Mouse (Mus musculus): Measurements from ENCODE around the gene Atad2b. TPM values are rescaled to one million over a fixed set of nuclear protein-coding genes. Genes with fewer than 3 reads are reported as not detected.
"Not testable (repeated sequence)": the region's sequence is repeated elsewhere in the genome, so short reads cannot be mapped to it uniquely, and the experiment has no call there.

The Atad2b gene
- polyA plus RNA-seq, 1 experiment, result 1.4 TPM

DNA sequence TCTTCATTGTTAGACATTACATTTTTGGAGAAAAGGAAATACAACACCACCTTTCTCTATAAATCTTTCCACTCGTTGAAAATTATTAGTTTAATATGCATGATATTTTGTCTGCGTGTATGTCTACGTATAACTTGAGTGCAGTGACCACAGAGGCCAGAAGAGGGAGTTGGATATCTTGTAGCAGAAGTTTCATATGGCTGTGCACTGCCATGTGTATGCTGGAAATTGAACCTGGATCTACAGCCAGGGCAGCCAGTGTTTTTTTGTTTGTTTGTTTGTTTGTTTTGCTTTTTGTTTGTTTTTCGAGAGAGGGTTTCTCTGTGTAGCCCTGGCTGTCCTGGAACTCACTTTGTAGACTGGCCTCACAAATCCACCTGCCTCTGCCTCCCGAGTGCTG lies 38.1 kb upstream of the Atad2b start:
- Histone ChIP-seq H3K36me3 (replicated peaks; ENCODE audit: low read length) (peaks cover 71% of the 10 kb centered on the region), H3K4me1 (peaks cover 52% of the 10 kb centered on the region), H3K4me3 (replicated peaks) (no peak overlapping the region), H3K27me3 (replicated peaks) (no peaks in the 10 kb centered on the region), H3K9me3 (no peaks in the 10 kb centered on the region)
- no peak for TF ChIP-seq GATA1 (IDR thresholded peaks at IDR 0.05; ENCODE audit: borderline replicate concordance, low read length)
- TF ChIP-seq FLI1 (IDR thresholded peaks at IDR 0.05; ENCODE audit: low read length), result no peak

- TF ChIP-seq FLI1 (IDR thresholded peaks at IDR 0.05; ENCODE audit: low read length) (no peak), GATA1 (IDR thresholded peaks at IDR 0.05; ENCODE audit: borderline replicate concordance, low read length) (no peak)
- peaks cover 22% of the 10 kb centered on the region for H3K4me1 ChIP-seq
- no peak overlapping the region for H3K4me3 ChIP-seq (replicated peaks)
- peaks cover 85% of the 10 kb centered on the region for H3K36me3 ChIP-seq (replicated peaks; ENCODE audit: low read length)
- H3K9me3 ChIP-seq, result no peaks in the 10 kb centered on the region
- H3K27me3 ChIP-seq (replicated peaks), result no peaks in the 10 kb centered on the region
These were observed 35.1 kb upstream of the Atad2b start for GRCm38 (mm10) chr12:4882086-4882485.

DNA sequence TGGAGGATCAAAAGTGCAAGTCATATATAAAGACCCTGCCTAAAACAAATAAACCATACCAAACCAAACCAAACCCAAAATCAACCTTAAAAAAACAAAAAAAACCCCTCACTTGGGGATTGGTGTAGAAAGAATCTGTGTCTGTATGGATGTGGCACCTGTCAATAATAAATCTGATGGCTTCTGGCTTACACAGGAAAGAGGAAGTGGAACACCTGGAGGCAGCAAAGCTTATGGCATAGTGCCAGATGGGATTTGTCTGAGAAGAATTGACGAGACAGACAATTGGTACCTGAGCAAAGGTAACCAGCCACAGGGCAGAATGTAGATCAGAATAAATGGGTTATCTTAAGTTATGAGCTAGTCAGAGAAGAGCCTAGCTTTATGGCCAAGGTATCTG lies 32.1 kb upstream of the Atad2b start:
- Histone ChIP-seq H3K4me1 (peaks cover 21% of the 10 kb centered on the region), H3K36me3 (replicated peaks; ENCODE audit: low read length) (peaks cover 95% of the 10 kb centered on the region), H3K9me3 (no peaks in the 10 kb centered on the region), H3K4me3 (replicated peaks) (no peak overlapping the region), H3K27me3 (replicated peaks) (no peaks in the 10 kb centered on the region)
- no peak for TF ChIP-seq FLI1 (IDR thresholded peaks at IDR 0.05; ENCODE audit: low read length)
- no peak for TF ChIP-seq GATA1 (IDR thresholded peaks at IDR 0.05; ENCODE audit: borderline replicate concordance, low read length)

GRCm38 (mm10) chr12:4886581-4886980 lies 30.6 kb upstream of the Atad2b start:
- not testable (repeated sequence) for H3K9me3 ChIP-seq; H3K27me3 ChIP-seq (replicated peaks); H3K4me3 ChIP-seq (replicated peaks)
- Histone ChIP-seq H3K36me3 (replicated peaks; ENCODE audit: low read length) (peaks cover 92% of the 10 kb centered on the region), H3K4me1 (peaks cover 33% of the 10 kb centered on the region)

DNA sequence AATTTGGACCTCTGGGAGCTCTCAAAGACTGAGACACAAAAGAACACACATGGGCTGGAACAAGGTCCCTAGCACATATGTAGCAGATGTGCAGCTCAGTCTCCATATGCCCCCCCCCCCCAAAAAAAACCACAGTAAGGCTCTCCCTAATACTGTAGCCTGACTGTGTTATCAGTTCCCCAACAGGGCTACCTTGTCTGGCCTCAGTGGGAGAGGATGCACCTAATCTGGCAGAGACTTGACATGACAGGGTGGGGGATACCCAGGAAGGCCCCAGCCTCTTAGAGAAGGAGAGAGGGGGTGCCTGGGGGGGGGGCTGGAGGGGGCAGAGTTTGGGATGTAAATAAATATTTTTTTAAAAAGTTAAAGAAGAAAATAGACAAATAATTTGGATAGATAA lies 28.4 kb upstream of the Atad2b start:
- H3K36me3 ChIP-seq (replicated peaks; ENCODE audit: low read length), result peaks cover 92% of the 10 kb centered on the region
- TF ChIP-seq FLI1 (IDR thresholded peaks at IDR 0.05; ENCODE audit: low read length), result no peak
- no peak for TF ChIP-seq GATA1 (IDR thresholded peaks at IDR 0.05; ENCODE audit: borderline replicate concordance, low read length)
- H3K9me3 ChIP-seq, result no peaks in the 10 kb centered on the region
- H3K27me3 ChIP-seq (replicated peaks), result no peaks in the 10 kb centered on the region
- no peak overlapping the region for H3K4me3 ChIP-seq (replicated peaks)
- peaks cover 48% of the 10 kb centered on the region for H3K4me1 ChIP-seq

- Histone ChIP-seq H3K36me3 (replicated peaks; ENCODE audit: low read length) (peaks cover 92% of the 10 kb centered on the region), H3K9me3 (no peaks in the 10 kb centered on the region), H3K4me3 (replicated peaks) (no peak overlapping the region), H3K4me1 (peaks cover 48% of the 10 kb centered on the region), H3K27me3 (replicated peaks) (no peaks in the 10 kb centered on the region)
- TF ChIP-seq GATA1 (IDR thresholded peaks at IDR 0.05; ENCODE audit: borderline replicate concordance, low read length), result no peak
- no peak for TF ChIP-seq FLI1 (IDR thresholded peaks at IDR 0.05; ENCODE audit: low read length)
These were observed 27.9 kb upstream of the Atad2b start for GRCm38 (mm10) chr12:4889251-4889650.

DNA sequence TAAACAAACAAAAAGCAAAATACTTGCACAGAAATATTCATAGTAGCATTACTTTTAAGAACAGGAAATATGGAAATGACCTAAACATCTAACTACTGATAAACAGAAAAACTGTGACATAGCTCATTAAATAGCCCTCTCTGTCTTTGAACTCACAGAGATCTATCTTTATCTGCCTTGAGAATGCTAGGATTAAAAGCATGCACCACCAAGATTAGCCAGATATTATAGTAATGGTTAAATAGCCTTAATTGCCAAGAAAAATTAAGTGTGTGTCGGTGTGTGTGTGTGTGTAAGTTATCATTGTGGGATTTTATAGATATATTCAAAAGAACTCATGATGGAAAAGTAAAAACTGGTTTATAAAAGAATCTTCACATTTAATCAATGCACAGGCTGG lies 27.3 kb upstream of the Atad2b start:
- no peaks in the 10 kb centered on the region for H3K27me3 ChIP-seq (replicated peaks)
- no peak overlapping the region for H3K4me3 ChIP-seq (replicated peaks)
- TF ChIP-seq FLI1 (IDR thresholded peaks at IDR 0.05; ENCODE audit: low read length) (no peak), GATA1 (IDR thresholded peaks at IDR 0.05; ENCODE audit: borderline replicate concordance, low read length) (no peak)
- no peaks in the 10 kb centered on the region for H3K9me3 ChIP-seq
- peaks cover 48% of the 10 kb centered on the region for H3K4me1 ChIP-seq
- H3K36me3 ChIP-seq (replicated peaks; ENCODE audit: low read length), result peaks cover 88% of the 10 kb centered on the region

GRCm38 (mm10) chr12:4898024-4898423 lies 19.1 kb upstream of the Atad2b start:
- Histone ChIP-seq H3K4me1 (peaks cover 28% of the 10 kb centered on the region), H3K4me3 (replicated peaks) (no peak overlapping the region), H3K27me3 (replicated peaks) (no peaks in the 10 kb centered on the region), H3K36me3 (replicated peaks; ENCODE audit: low read length) (peaks cover 70% of the 10 kb centered on the region), H3K9me3 (no peaks in the 10 kb centered on the region)
- TF ChIP-seq FLI1 (IDR thresholded peaks at IDR 0.05; ENCODE audit: low read length) (no peak), GATA1 (IDR thresholded peaks at IDR 0.05; ENCODE audit: borderline replicate concordance, low read length) (no peak)

DNA sequence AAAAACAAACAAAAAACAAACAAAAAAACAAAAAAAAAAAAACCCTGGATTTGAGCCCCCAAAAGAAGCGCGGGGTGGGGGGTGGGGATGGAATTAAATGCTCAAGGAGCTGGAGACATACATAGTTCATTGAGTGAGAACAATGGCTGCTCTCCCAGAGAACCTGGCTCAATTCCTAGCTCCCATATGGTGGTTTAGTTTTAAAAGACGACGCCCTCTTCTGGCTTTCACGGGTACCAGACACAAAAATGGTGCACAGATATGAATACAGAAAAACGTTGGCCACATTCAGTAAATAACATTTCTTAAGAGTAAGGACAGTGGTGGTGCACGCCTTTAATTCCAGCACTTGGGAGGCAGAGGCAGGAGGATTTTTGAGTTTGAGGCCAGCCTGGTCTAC lies 11.2 kb upstream of the Atad2b start:
- no peak for TF ChIP-seq GATA1 (IDR thresholded peaks at IDR 0.05; ENCODE audit: borderline replicate concordance, low read length)
- no peak for TF ChIP-seq FLI1 (IDR thresholded peaks at IDR 0.05; ENCODE audit: low read length)
- peaks cover 39% of the 10 kb centered on the region for H3K36me3 ChIP-seq (replicated peaks; ENCODE audit: low read length)
- H3K4me1 ChIP-seq, result peaks cover 44% of the 10 kb centered on the region
- H3K9me3 ChIP-seq, result no peaks in the 10 kb centered on the region
- peak overlapping the region; percentile 83 for H3K4me3 ChIP-seq (replicated peaks)
- H3K27me3 ChIP-seq (replicated peaks), result no peaks in the 10 kb centered on the region

DNA sequence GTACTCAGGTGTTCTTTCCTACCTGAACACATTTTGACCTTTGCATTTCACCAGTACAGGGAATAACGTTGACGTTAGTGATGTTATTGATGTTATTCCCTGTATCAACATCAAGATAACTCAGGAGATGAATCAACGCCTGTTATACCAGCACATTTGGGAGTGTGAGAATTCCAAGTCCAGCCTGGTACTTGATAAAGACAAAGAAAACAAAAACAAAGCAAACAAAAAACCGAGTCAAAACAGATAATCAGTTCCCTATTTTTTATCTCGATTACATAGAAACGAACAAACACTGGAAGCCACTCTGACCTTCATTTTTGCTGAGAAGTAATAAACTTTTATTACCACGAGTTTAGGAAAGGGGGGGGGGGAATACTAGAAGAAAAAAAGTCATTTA lies 10.7 kb upstream of the Atad2b start:
- Histone ChIP-seq H3K9me3 (no peaks in the 10 kb centered on the region), H3K4me3 (replicated peaks) (peak overlapping the region; percentile 95), H3K4me1 (peaks cover 46% of the 10 kb centered on the region), H3K36me3 (replicated peaks; ENCODE audit: low read length) (peaks cover 35% of the 10 kb centered on the region), H3K27me3 (replicated peaks) (no peaks in the 10 kb centered on the region)
- TF ChIP-seq GATA1 (IDR thresholded peaks at IDR 0.05; ENCODE audit: borderline replicate concordance, low read length) (no peak), FLI1 (IDR thresholded peaks at IDR 0.05; ENCODE audit: low read length) (no peak)

Measured in megakaryocyte, embryonic 14.5 days (primary cell).